Mouse (Mus musculus) kidney, postnatal 0 days (tissue): Measurements from ENCODE around the gene Gsto2. TPM values are rescaled to one million over a fixed set of nuclear protein-coding genes. Genes with fewer than 3 reads are reported as not detected.

Experiments
- ATAC-seq: fragments of 200-750 bp; cut with Nextera tagmentation; replicated peaks from 2 replicates; pipeline ENCODE4 v1.8.0; 2017; ENCODE audit warnings: low read depth, moderate number of reproducible peaks, moderate TSS enrichment, moderate library complexity; ENCODE audit not compliant: low FRiP score
- DNase-seq: peaks from one replicate; pipeline ENCODE4 v3.0.0-alpha.2; 2016; ENCODE audit warnings: low spot score
- H3K27ac ChIP-seq: fragments of 300-500 bp; sonication (generic); 2 replicates; pipeline ENCODE4 v1.5.1; 2014; ENCODE audit warnings: mild to moderate bottlenecking
- H3K27me3 ChIP-seq: fragments of 300-500 bp; sonication (generic); 2 replicates; pipeline ENCODE4 v1.6.1; 2014; ENCODE audit warnings: low read length, mixed read lengths; ENCODE audit not compliant: insufficient read depth
- H3K36me3 ChIP-seq: fragments of 300-500 bp; sonication (generic); 2 replicates; pipeline ENCODE4 v1.6.1; 2014; ENCODE audit warnings: low read length, mixed read lengths; ENCODE audit not compliant: insufficient read depth
- H3K4me1 ChIP-seq: fragments of 300-500 bp; sonication (generic); replicated peaks from 2 replicates; pipeline ENCODE4 v1.6.1; 2014; ENCODE audit warnings: antibody characterized with exemption, low read length, mixed read lengths; ENCODE audit not compliant: insufficient read depth
- H3K4me2 ChIP-seq: fragments of 300-500 bp; sonication (generic); 2 replicates; pipeline ENCODE4 v1.6.1; 2014; ENCODE audit warnings: mild to moderate bottlenecking, low read length, moderate library complexity, mixed read lengths
- H3K4me3 ChIP-seq: fragments of 300-500 bp; sonication (generic); replicated peaks from 2 replicates; pipeline ENCODE4 v1.5.1; 2014; ENCODE audit warnings: low read depth, low read length
- H3K9ac ChIP-seq: fragments of 300-500 bp; sonication (generic); 2 replicates; pipeline ENCODE4 v1.6.1; 2014; ENCODE audit warnings: low read depth, low read length
- H3K9me3 ChIP-seq: fragments of 300-500 bp; sonication (generic); replicated peaks from 2 replicates; pipeline ENCODE4 v1.6.1; 2016; ENCODE audit warnings: low read length, inconsistent platforms, mixed read lengths
- CTCF ChIP-seq: IDR thresholded peaks from 2 replicates; pipeline ENCODE4 v1.5.1; 2016; ENCODE audit warnings: antibody characterized with exemption, low read depth, mild to moderate bottlenecking, moderate library complexity
- WGBS: fragments of 180-500 bp; shearing (Covaris S2); extraction: QIAGEN DNeasy Blood & Tissue Kit; methylation state at CpG from one replicate; pipeline ENCODE4 v1.1.7; 2014; 5-methylcytosine and 5-hydroxymethylcytosine counted together
- polyA plus RNA-seq: library from polyadenylated mRNA; unstranded; fragments of >200 nt; fragmentation: Nextera tagmentation; extraction: Ambion mirVana; gene quantifications from 2 replicates; pipeline ENCODE4 v1.2.1, GENCODE M21; 2015

Gene Gsto2
- polyA plus RNA-seq, 1 experiment from 2014 or later = 1.7 TPM

DNA sequence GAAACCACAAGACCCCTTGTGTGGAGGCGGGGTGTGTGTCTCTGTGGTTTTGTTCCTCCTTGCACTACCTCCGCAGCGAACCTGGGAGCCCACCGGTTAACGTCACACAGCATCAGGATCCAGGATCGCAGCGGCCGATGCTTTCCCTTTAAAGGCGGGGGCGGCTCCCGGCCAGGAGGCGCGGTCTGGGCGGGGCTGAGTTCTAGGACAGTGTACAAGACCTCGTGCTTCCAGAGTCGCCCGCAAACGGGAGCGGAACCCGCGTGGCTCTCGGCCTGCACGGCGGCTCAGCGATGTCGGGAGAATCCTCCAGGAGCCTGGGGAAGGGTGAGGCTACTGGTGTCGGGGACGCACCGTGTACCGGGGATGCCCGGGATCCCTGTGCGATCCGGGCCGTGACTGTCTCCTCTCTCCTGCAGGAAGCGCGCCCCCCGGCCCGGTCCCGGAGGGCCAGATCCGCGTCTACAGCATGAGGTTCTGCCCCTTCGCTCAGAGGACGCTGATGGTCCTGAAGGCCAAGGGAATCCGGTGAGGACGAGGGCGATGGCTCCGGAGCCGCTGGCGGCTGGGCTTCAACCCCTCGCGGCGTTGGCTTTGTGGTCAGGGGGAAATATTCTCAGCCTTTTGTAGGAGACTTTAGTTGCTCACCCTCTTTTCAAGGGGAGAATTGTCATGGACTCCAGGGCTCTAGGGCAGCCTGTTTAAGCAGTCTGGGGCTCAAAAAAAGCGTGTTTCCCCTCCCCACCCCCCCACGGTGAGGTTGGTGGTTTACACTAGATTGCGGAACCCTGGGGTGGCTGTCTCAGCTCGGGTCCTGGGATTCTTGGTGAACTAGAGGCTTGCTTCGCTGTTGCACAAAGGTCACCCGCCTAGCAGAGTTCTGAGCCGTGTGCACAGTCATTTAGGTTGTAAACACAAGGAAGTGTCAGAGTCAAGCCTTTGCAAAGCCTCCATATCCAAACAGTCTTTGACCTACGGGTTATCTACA, 10.2 kb upstream of the Gsto2 start, which contains the start of gene Gsto1:
TSS of gene Gsto1 (plus strand) at position 175 of the 988 bp plus-strand sequence.
- WGBS = under 1% methylated on average over 58 of the region's 60 CpGs
- DNase-seq = peak; percentile 93
- Histone ChIP-seq H3K4me2 (peak within 1 kb of the TSS; percentile 83), H3K27me3 (no peaks in the 10 kb centered on the region), H3K4me1 (peaks cover 7% of the 10 kb centered on the region), H3K4me3 (peak within 1 kb of the TSS; percentile 48), H3K9ac (peak within 1 kb of the TSS; percentile 53), H3K27ac (peak within 1 kb of the TSS; percentile 47), H3K36me3 (0 out of 2 replicates have a peak, but pooled peaks cover 11% of the 10 kb centered on the region), H3K9me3 (no peaks in the 10 kb centered on the region)
- peak; percentile 94 for ATAC-seq
- TF ChIP-seq CTCF = 0 out of 2 replicates have a peak, but pooled peaks have one; percentile 2

DNA sequence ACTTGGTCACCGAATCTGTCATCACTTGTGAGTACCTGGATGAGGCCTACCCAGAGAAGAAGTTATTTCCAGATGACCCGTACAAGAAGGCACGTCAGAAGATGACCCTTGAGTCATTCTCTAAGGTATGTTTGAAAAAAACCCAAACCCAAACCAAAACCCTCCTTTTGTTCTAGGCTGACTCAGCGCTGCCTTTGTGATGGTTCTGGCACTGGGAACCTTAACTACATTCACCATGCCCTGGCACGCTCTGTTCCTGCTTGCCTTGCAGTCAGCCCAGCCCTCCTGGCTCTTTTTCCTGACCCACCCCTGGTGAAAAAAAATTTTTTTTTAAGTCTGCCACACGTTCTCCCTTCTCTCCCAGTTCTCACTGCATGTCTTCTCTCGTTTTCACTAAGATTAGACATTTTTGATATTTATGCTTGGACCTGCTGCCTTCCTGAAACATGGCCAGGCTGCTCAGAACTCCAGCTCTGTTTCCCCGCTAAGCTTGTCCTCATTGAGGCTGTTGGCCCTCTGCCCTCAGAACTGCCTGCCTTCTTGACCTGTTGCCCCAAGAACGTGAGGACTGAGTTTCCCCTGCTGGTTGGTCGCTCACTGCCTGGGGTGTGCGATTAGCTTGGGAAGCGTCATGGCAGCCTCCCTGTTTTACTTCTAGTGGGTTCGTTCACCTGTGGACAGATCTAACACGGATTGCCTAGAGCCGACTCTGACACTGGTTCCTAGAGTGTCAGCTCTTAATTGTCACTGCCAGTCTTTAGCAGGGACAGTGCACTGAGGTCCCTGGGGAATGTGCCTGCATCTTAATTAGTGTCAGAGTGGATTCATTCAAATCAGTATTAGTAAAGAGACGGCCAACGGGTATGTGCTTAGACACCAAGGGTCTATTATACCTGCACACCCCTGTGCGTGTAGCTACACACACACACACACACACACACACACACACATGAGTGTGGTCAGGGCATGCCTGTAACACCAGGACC, 7.1 kb upstream of the Gsto2 start:
- WGBS = 83% methylated on average over 18 of the region's 18 CpGs
- H3K36me3 ChIP-seq = peaks cover 23% of the 10 kb centered on the region; the same call in 1 of the 2 replicates
- no peak overlapping the region for H3K4me3 ChIP-seq
- H3K27ac ChIP-seq = no peak overlapping the region
- no peaks in the 10 kb centered on the region for H3K9me3 ChIP-seq
- no peak for TF ChIP-seq CTCF
- H3K4me1 ChIP-seq = peaks cover 7% of the 10 kb centered on the region
- H3K9ac ChIP-seq = no peak overlapping the region
- DNase-seq (no peak), ATAC-seq (no peak)
- no peaks in the 10 kb centered on the region for H3K27me3 ChIP-seq
- H3K4me2 ChIP-seq = no peak overlapping the region

DNA sequence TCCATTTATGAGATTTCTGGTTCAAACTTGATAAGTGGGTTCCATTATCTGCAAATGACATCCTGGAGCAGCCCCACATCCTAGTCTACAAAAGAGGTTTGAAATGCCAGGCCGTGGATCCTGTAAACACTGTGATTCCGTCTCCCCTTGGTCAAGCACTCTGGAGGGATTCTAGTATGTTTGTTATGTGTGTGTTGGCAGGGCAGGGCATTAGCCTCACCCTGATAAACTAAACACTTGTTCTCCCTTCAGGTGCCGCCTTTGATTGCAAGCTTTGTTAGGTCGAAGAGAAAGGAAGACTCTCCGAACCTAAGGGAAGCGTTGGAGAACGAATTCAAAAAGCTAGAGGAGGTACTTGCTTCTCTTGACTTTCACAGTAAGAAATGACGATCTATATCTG, 6.2 kb upstream of the Gsto2 start:
- WGBS = 91% methylated on average over 8 of the region's 8 CpGs
- Histone ChIP-seq H3K9me3 (no peaks in the 10 kb centered on the region), H3K9ac (no peak overlapping the region), H3K4me2 (no peak overlapping the region), H3K4me3 (no peak overlapping the region), H3K27ac (no peak overlapping the region), H3K4me1 (peaks cover 7% of the 10 kb centered on the region), H3K36me3 (peaks cover 23% of the 10 kb centered on the region; the same call in 1 of the 2 replicates), H3K27me3 (no peaks in the 10 kb centered on the region)
- DNase-seq (no peak), ATAC-seq (no peak)
- no peak for TF ChIP-seq CTCF

DNA sequence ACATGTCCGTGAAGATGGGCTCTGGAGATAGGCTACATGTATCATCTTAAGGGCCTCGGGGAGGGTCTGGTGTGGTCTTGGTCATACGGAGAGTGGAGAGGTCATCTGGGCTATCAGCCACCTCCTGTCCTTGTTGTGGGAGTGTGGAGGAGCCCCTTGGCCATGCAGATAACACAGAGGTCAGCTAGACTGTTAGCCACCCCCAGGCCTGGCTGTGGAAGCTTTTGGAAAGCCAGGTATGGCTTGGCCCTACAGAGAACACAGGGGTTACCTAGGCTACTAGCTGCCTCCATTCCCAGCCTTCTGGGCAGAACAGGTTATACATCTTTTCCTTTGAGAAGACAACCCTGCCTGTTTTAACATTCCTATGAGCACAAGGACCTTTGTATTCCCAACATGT, 2.8 kb upstream of the Gsto2 start:
- Histone ChIP-seq H3K4me1 (no peaks in the 10 kb centered on the region), H3K36me3 (peaks cover 23% of the 10 kb centered on the region; the same call in 1 of the 2 replicates), H3K27me3 (no peaks in the 10 kb centered on the region), H3K9ac (no peak overlapping the region), H3K4me3 (no peak overlapping the region), H3K27ac (no peak overlapping the region), H3K4me2 (no peak overlapping the region), H3K9me3 (no peaks in the 10 kb centered on the region)
- ATAC-seq (no peak), DNase-seq (no peak)
- no peak for TF ChIP-seq CTCF
- WGBS = 97% methylated on average over 3 of the region's 3 CpGs

DNA sequence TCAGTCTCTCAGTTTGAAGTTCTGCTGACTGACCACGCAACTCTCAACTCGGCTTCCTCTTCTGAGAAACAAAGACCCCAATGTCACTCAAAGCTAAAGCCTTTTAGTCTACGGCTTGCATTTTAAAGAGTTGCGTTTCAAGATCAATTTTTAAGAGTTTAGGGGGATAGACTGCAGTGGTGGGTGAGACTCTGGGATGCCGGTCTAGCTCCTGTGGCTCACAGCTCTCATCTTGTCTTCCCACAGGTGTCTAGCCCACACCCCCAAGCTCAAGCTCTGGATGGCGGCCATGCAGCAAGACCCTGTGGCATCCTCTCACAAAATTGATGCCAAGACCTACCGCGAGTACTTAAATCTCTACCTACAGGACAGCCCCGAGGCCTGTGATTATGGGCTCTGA, 1.3 kb upstream of the Gsto2 start:
- no peak overlapping the region for H3K27ac ChIP-seq
- no peak overlapping the region for H3K4me2 ChIP-seq
- H3K9me3 ChIP-seq = no peaks in the 10 kb centered on the region
- 99% methylated on average over 9 of the region's 9 CpGs for WGBS
- DNase-seq (no peak), ATAC-seq (no peak)
- H3K27me3 ChIP-seq = no peaks in the 10 kb centered on the region
- no peaks in the 10 kb centered on the region for H3K4me1 ChIP-seq
- H3K4me3 ChIP-seq = no peak overlapping the region
- H3K9ac ChIP-seq = no peak overlapping the region
- peaks cover 18% of the 10 kb centered on the region; the same call in 1 of the 2 replicates for H3K36me3 ChIP-seq
- no peak for TF ChIP-seq CTCF
